Mouse (Mus musculus) embryonic facial prominence, embryonic 15.5 days (tissue): ENCODE results near the gene Pde6g. TPM values are rescaled to one million over a fixed set of nuclear protein-coding genes. Genes with fewer than 3 reads are reported as not detected.

Experiments used
- ATAC-seq: fragments of 200-750 bp; cut with Nextera tagmentation; 2 replicates; pipeline ENCODE4 v1.8.0; 2017; ENCODE audit warnings: low read depth, moderate TSS enrichment; ENCODE audit not compliant: insufficient number of reproducible peaks, low FRiP score, low TSS enrichment
- H3K27ac ChIP-seq: fragments of 300-500 bp; sonication (generic); replicated peaks from 2 replicates; pipeline ENCODE4 v1.5.1; 2015; ENCODE audit warnings: mild to moderate bottlenecking, inconsistent platforms
- H3K27me3 ChIP-seq: fragments of 300-500 bp; sonication (generic); 2 replicates; pipeline ENCODE4 v1.6.1; 2015; ENCODE audit warnings: inconsistent platforms
- H3K36me3 ChIP-seq: fragments of 300-500 bp; sonication (generic); 2 replicates; pipeline ENCODE4 v1.6.1; 2015; ENCODE audit warnings: mild to moderate bottlenecking, inconsistent platforms
- H3K4me1 ChIP-seq: fragments of 300-500 bp; sonication (generic); 2 replicates; pipeline ENCODE4 v1.6.1; 2015; ENCODE audit warnings: inconsistent platforms
- H3K4me2 ChIP-seq: fragments of 300-500 bp; sonication (generic); replicated peaks from 2 replicates; pipeline ENCODE4 v1.6.1; 2015; ENCODE audit warnings: mild to moderate bottlenecking, inconsistent platforms
- H3K4me3 ChIP-seq: fragments of 300-500 bp; sonication (generic); replicated peaks from 2 replicates; pipeline ENCODE4 v1.5.1; 2015; ENCODE audit warnings: mild to moderate bottlenecking, inconsistent platforms
- H3K9ac ChIP-seq: fragments of 300-500 bp; sonication (generic); 2 replicates; pipeline ENCODE4 v1.6.1; 2015; ENCODE audit warnings: inconsistent platforms
- H3K9me3 ChIP-seq: fragments of 300-500 bp; sonication (generic); replicated peaks from 2 replicates; pipeline ENCODE4 v1.6.1; 2016; ENCODE audit warnings: inconsistent platforms
- WGBS: fragments of 180-500 bp; shearing (Covaris S2); methylation state at CpG from one replicate; pipeline ENCODE4 v1.1.7; 2015; 5-methylcytosine and 5-hydroxymethylcytosine counted together
- polyA plus RNA-seq: library from polyadenylated mRNA; unstranded; fragments of >200 nt; fragmentation: Nextera tagmentation; extraction: Ambion mirVana; gene quantifications from 2 replicates; pipeline ENCODE4 v1.2.1, GENCODE M21; 2015

Pde6g gene
- polyA plus RNA-seq, 1 experiment from 2014 or later: 0.31 TPM

DNA sequence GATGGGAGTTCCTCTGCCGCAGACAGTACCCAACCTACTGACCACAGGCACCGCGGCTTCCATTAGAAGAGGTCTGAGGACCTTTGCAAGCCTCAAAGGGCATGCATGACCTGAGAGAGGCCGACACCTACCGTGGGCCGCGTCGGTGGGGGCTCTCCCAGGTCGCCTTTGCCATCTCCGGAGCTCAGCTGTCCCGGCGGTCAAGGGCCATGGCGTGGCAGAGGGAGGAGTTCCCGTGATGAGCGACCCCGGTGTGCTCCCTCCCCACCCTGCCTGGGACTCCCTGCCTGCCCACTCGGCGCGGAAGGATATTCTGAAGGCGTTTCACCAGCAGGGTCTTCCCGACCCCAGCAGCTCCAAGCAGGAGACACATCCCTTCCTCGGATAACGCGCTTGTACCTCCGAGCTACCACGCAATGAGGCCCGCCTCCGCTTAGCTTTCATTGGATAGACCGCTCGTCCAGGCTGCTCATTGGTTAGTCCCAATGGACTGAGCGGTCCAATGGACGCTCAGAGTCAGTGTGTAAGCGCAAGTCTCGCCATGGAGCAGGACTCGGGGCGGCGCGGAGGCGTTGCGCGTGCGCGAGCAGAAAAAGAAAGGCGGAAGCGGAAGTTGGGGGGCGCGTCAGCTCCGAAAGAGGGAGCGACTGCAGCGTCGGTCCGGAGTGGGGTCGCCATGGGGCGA is 13.9 kb upstream of the Pde6g start, which contains the start of gene Arl16:
Arl16 (minus strand) TSS at position 557 of the 685 bp plus-strand sequence.
- Histone ChIP-seq H3K4me1 (peaks cover 24% of the 10 kb centered on the region), H3K4me3 (peak within 1 kb of the TSS; percentile 100), H3K27me3 (no peaks in the 10 kb centered on the region), H3K9me3 (no peaks in the 10 kb centered on the region), H3K36me3 (peaks cover 57% of the 10 kb centered on the region), H3K4me2 (peak within 1 kb of the TSS; percentile 83), H3K9ac (peak within 1 kb of the TSS; percentile 93), H3K27ac (peak within 1 kb of the TSS; percentile 84)
- ATAC-seq: peak; percentile 100
- WGBS: under 1% methylated on average over 54 of the region's 54 CpGs

- H3K9me3 ChIP-seq: no peaks in the 10 kb centered on the region
- H3K4me1 ChIP-seq: peaks cover 24% of the 10 kb centered on the region
- no peaks in the 10 kb centered on the region for H3K27me3 ChIP-seq
- H3K27ac ChIP-seq: no peak overlapping the region
- H3K4me3 ChIP-seq: 0 out of 2 replicates have a peak overlapping the region, but pooled peaks have one; percentile 100
- H3K9ac ChIP-seq: 0 out of 2 replicates have a peak overlapping the region, but pooled peaks have one; percentile 6
- no peak for ATAC-seq
- H3K4me2 ChIP-seq: no peak overlapping the region
- 89% methylated on average over 4 of the region's 4 CpGs for WGBS
- H3K36me3 ChIP-seq: peaks cover 57% of the 10 kb centered on the region
Observed at GRCm38 (mm10) chr11:120465521-120465920, 12.2 kb upstream of the Pde6g start.

- Histone ChIP-seq H3K4me2 (no peak overlapping the region), H3K36me3 (peaks cover 55% of the 10 kb centered on the region), H3K27ac (no peak overlapping the region), H3K4me3 (no peak overlapping the region), H3K27me3 (no peaks in the 10 kb centered on the region), H3K9ac (no peak overlapping the region), H3K9me3 (no peaks in the 10 kb centered on the region), H3K4me1 (peaks cover 27% of the 10 kb centered on the region)
- WGBS: 78% methylated on average over 5 of the region's 5 CpGs
- no peak for ATAC-seq
Observed at GRCm38 (mm10) chr11:120464365-120464764, 11.1 kb upstream of the Pde6g start.

DNA sequence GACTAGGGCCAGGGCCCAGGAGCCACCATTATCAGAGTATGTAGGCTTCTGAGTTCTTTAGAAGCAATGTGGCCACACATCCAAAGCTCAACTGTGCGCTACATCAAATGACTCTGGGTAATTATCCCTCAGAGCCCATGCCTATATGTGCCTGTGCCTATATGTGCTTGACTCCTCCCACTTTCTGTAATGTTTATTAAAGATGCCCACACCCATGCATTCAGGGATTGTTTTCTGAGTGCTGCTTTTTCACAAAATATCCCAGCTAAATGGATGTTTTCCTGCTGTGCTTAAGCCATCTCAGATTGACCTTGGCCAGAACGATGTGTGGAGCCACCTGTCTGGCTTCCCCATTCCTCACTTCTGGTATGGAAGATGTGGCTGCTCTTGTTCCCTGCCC is 10.2 kb upstream of the Pde6g start:
- no peak overlapping the region for H3K4me2 ChIP-seq
- peaks cover 31% of the 10 kb centered on the region for H3K4me1 ChIP-seq
- peaks cover 54% of the 10 kb centered on the region for H3K36me3 ChIP-seq
- no peak overlapping the region for H3K27ac ChIP-seq
- H3K9ac ChIP-seq: no peak overlapping the region
- H3K4me3 ChIP-seq: no peak overlapping the region
- H3K27me3 ChIP-seq: no peaks in the 10 kb centered on the region
- ATAC-seq: no peak
- WGBS: 87% methylated on average over 2 of the region's 2 CpGs
- no peaks in the 10 kb centered on the region for H3K9me3 ChIP-seq

DNA sequence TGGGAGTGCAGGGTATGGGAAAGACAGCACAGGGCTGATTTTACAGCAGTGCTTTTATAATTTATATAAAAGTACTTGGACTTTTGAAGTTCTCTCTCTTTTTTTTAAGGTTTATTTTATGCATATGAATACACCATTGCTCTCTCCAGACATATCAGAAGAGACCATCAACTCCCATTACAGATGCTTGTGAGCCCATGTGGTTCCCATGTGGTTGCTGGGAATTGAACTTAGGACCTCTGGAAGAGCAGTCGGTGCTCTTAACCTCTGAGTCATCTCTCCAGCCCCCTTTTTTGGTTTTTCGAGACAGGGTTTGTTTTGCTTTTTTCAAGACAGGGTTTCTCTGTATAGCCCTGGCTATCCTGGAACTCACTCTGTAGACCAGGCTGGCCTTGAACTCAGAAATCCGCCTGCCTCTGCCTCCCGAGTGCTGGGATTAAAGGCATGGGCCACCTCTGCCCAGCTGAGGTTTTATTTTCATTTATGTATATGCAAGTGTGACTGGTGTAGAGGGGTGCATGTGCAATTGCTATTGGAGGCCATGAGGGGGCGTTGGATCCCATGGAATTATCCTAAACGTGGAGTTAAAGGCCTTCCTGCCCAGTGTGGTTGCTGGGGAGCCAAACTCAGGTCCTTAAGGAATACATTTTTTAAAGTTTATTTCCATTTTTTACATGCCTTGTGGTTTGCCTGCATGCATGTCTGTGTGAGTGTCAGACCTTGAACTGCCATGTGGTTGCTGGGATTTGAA is 5.7 kb upstream of the Pde6g start:
- H3K9me3 ChIP-seq: no peaks in the 10 kb centered on the region
- peak overlapping the region; percentile 95 for H3K4me3 ChIP-seq
- no peak overlapping the region for H3K27ac ChIP-seq
- peaks cover 47% of the 10 kb centered on the region for H3K36me3 ChIP-seq
- WGBS: 64% methylated on average over 6 of the region's 6 CpGs
- peak overlapping the region; percentile 96 for H3K9ac ChIP-seq
- H3K4me1 ChIP-seq: peaks cover 24% of the 10 kb centered on the region
- peak overlapping the region; percentile 75 for H3K4me2 ChIP-seq
- no peak for ATAC-seq
- no peaks in the 10 kb centered on the region for H3K27me3 ChIP-seq

DNA sequence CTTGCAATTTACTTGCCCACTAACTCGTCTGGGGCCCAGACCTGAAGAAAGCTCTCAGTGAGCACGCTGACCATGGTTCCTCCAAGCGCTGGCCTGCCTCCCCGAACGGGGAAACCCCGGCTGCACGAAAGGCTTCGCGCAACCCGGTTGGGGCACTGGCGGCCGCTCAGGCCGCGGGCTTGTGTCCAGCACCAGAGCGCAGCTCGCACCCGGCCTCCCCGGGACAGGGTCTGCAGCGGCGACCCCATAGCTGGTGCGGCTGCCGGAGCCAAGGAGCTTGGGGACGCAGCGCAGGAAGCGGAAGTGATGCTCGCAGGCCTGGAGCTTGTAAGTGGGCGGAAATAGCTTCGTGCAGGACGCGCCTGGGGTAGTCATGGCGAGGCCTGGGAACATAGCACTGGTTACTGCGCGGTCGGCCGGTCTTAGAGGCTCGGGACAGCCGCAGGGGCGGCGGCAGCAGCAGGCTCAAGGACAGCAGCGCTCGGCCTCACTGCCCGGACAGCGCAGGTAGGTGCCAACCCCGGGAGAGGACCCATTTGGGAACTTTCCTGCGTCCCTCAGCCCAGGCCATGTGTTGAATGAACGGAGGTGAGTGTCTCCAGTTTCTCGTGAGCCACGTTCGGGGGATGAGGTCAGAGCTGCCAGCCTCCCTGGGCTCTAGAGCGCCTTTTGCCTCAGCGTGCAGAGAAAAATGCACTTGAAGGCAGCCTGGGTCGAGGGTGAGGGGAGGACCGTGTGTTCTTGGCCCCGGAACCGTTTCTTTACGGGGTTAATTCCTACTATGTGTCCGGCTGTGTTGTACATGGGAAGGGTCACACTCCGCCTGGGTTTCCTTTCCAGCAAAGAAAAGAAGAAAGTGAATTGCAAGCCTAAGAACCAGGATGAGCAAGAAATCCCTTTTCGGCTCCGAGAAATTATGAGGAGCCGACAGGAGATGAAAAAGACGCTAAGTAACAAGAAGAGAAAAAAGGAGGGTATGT is 4.8 kb upstream of the Pde6g start, which contains the start of the genes Oxld1 and Ccdc137:
Oxld1 (minus strand) TSS at position 297 of the 980 bp plus-strand sequence.
Ccdc137 (plus strand) TSS at position 344 of the 980 bp plus-strand sequence.
- Histone ChIP-seq H3K4me2 (peak within 1 kb of the TSS; percentile 75), H3K4me1 (peaks cover 24% of the 10 kb centered on the region), H3K36me3 (peaks cover 38% of the 10 kb centered on the region), H3K27ac (peak within 1 kb of the TSS; percentile 82), H3K9ac (peak within 1 kb of the TSS; percentile 96), H3K9me3 (no peaks in the 10 kb centered on the region), H3K4me3 (peak within 1 kb of the TSS; percentile 95), H3K27me3 (no peaks in the 10 kb centered on the region)
- peak; percentile 88 for ATAC-seq
- WGBS: 3% methylated on average over 62 of the region's 62 CpGs

DNA sequence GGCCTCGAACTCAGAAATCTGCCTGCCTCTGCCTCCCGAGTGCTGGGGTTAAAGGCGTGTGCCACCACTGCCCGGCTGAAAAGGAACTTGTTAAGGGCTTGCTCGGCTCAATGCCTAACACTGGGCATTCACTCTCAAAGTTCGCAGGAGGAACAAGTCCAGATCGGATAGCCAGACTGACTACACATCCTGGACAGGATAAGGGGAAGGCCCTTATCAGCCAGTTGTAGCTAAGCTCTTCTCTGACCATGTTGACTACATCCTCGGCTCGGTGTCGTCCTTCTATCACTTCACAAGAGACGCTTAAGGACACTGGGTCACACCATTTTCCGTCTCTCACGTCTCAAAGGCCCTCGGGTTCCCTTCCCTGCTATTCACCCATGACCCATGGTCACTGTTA is 4.1 kb upstream of the Pde6g start:
- peak overlapping the region; percentile 96 for H3K9ac ChIP-seq
- H3K4me3 ChIP-seq: peak overlapping the region; percentile 95
- peak overlapping the region; percentile 82 for H3K27ac ChIP-seq
- peaks cover 24% of the 10 kb centered on the region for H3K4me1 ChIP-seq
- H3K4me2 ChIP-seq: peak overlapping the region; percentile 75
- H3K9me3 ChIP-seq: no peaks in the 10 kb centered on the region
- 29% methylated on average over 14 of the region's 14 CpGs for WGBS
- no peak for ATAC-seq
- peaks cover 31% of the 10 kb centered on the region for H3K36me3 ChIP-seq
- H3K27me3 ChIP-seq: no peaks in the 10 kb centered on the region

DNA sequence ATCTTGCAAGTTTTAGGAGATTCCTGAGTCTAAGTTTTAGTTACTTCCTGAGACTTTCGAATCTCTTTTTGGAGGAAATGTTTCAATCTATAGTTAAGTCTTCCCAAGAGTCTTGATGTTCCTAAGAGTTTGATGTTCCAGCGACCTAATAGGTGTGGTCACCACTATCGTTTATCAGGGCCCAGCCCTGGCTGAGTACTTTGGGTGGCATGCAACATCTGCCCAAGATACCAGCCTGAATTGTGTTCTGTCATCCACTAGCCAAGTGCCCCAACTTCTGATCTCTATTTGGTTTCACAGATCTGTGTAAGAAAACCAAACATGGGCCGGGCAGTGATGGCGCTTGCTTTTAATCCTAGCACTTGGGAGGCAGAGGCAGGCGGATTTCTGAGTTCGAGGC is 2.1 kb upstream of the Pde6g start:
- Histone ChIP-seq H3K4me1 (peaks cover 24% of the 10 kb centered on the region), H3K27ac (no peak overlapping the region), H3K9me3 (no peaks in the 10 kb centered on the region), H3K27me3 (no peaks in the 10 kb centered on the region), H3K36me3 (peaks cover 13% of the 10 kb centered on the region), H3K4me3 (no peak overlapping the region), H3K9ac (no peak overlapping the region), H3K4me2 (no peak overlapping the region)
- no peak for ATAC-seq
- 93% methylated on average over 7 of the region's 7 CpGs for WGBS

DNA sequence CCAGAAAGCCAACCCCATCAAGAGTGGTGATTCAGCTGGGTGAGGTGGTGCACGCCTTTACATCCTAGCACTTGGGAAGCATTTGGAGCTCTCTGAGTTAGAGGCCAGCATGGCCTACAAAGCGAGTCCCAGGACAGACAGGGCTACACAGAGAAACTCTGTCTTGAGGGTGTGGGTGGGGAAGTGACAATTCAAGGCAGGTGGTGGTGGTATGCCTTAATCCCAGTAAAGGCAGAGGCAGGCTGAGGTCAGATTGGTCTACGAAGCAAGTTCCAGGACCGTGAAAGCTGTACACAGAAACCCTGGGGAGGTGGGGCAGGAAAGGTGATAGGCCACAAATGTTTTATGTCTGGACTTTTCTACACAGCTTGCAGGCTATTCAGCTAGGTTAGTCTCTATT is 1.7 kb upstream of the Pde6g start:
- ATAC-seq: no peak
- Histone ChIP-seq H3K9ac (no peak overlapping the region), H3K4me1 (peaks cover 24% of the 10 kb centered on the region), H3K27me3 (no peaks in the 10 kb centered on the region), H3K4me2 (no peak overlapping the region), H3K27ac (no peak overlapping the region), H3K4me3 (no peak overlapping the region), H3K36me3 (peaks cover 10% of the 10 kb centered on the region), H3K9me3 (no peaks in the 10 kb centered on the region)
- WGBS: 89% methylated on average over 4 of the region's 4 CpGs

- Histone ChIP-seq H3K27me3 (no peaks in the 10 kb centered on the region), H3K4me2 (no peak overlapping the region), H3K4me1 (peaks cover 11% of the 10 kb centered on the region; the same call in 1 of the 2 replicates), H3K9ac (no peak overlapping the region), H3K9me3 (no peaks in the 10 kb centered on the region), H3K27ac (no peak overlapping the region), H3K4me3 (no peak overlapping the region), H3K36me3 (0 out of 2 replicates have a peak, but pooled peaks cover 4% of the 10 kb centered on the region)
- WGBS: 71% methylated on average over 3 of the region's 3 CpGs
- no peak for ATAC-seq
Observed at GRCm38 (mm10) chr11:120452246-120452645, 1.1 kb downstream of the Pde6g start.
